Mouse (Mus musculus): ENCODE measurements around the gene Yod1.

Yod1 gene

DNA sequence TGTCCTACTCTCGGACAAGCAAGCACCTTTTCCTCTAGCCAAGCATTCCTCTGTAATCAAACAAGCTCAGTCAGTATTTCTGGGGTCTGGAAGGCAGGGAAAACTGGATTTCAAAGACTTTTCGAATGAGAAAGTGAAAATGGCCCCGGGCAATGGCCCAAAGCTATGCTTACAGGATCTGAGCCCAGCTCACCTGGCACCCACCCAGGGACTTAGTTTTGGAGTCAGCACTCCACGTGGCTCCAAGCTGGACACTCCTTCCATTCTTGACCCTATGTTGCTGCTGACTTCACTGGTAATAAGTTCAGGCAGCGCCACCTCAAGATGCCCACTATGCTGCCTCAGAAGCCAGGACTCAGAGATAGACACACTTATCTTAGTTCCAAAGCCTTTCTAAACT, 49.9 kb downstream of the Yod1 start:
- no peak for DNase-seq (ENCODE audit: extremely low spot score, low read depth, low spot score)

DNA sequence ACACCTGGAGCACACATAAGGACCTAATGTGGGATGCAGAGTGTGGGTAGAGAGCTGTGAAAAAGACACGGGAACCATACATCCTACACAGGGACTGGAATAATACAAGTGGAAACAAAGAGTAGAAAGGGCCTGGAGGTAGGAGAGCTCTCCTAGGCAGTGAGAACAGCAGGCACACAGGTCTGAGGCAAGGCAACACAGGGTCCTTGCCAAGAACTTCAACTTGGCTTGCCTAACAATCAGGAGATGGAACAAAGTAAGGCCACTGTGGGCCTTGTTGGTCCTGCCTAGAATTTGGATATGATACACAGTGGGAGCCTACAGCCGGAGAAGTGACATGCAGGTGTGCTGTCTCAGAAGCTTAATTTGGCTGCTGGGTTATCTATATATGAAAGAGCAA, 52.8 kb downstream of the Yod1 start:
- DNase-seq (ENCODE audit: extremely low spot score, low read depth, low spot score), result no peak

GRCm38 (mm10) chr1:130770487-130770886, 53.4 kb downstream of the Yod1 start:
- DNase-seq (ENCODE audit: extremely low spot score, low read depth, low spot score), result no peak

DNA sequence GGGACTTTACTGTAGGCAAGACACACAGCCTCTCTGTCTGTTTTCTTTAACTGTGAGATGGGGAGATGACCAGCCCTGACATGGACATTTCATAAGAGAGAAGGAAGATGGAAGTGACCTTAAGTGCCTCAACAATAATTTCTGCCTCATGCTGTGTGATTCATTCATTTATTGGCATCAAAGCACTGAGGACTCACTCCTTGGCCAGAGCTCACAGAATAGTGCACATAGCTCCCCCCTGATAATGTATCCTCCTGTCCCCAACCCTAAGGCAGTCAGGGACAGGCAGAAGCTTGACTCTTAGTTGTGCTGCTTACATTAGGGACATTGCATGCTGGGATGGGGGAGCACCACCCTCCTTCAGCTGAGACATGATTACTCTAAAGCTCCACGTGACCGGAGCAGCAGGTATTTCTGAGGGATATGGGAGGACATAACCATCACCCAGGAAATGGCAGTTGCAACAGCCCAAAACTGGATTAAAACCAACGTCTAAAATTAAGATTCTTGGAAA, 53.9 kb downstream of the Yod1 start:
- no peak for DNase-seq (ENCODE audit: extremely low spot score, low read depth, low spot score)

Measured in hindlimb bud, embryonic 11.5 days (tissue).